Mouse (Mus musculus) kidney, postnatal 36 days (tissue): ENCODE measurements around the gene Ptk6.
A peak's percentile ranks its signal among the peaks of the same experiment; 100 is the strongest.

Experiments used
- DNase-seq, 2 experiments: peaks; one replicate each; pipeline ENCODE4 v3.0.0; 2021 to 2022; ENCODE audit warnings: mixed read lengths in 2 of 2

Ptk6 gene

GRCm38 (mm10) chr2:181202422-181202821 is at the start of gene Ptk6:
TSS of gene Ptk6 (minus strand) at chr2:181202789.
- no peak for DNase-seq

GRCm38 (mm10) chr2:181251841-181252240 is 49.3 kb upstream of the Ptk6 start:
- peak in 1 of 2 experiments; percentile 18 for DNase-seq

DNA sequence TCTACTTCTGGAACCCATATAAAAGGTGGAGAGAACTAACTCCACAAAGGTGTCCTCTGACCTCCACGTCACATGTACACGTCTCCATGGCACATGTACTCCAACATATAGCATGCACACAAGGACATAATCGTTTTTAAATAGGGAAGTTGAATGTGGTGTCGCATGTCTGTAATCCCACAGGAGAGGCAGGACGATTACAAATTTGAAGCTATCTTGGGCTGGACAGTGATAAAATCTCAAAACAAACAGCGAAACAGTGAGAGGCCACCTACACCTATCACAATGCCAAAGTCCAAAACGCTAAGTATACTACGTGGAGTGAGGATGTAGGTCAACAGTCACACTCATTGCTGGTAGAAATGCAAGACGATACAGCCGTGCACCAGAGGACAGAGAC is 46.6 kb upstream of the Ptk6 start:
- DNase-seq = no peak

DNA sequence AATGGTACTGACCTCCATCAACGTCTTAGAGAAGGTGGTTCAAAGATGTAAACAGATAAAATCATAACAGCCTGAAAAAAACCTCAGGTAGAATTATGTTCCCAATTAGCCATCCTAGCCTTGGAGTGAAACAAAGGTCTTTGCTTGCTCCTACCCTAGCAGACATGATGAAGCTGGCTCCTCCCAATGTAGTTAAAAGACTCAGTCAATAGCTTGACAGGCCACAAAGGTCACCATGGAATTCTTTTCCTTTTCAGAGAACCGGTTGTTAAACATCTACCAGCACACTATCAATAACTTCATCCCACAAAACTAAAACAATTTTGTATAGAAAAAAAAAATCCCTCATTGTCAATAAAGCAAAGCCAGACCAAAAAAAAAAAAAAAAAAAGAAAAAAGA is 42.4 kb upstream of the Ptk6 start:
- DNase-seq = no peak

GRCm38 (mm10) chr2:181243706-181244394 is 41.3 kb upstream of the Ptk6 start:
- peak; percentile 46 to 63 for DNase-seq

GRCm38 (mm10) chr2:181242314-181242665 is 39.7 kb upstream of the Ptk6 start:
- DNase-seq = no peak

- peak; percentile 59 to 69 for DNase-seq
Measured at GRCm38 (mm10) chr2:181241602-181242313, 39.2 kb upstream of the Ptk6 start, which contains the start of gene Helz2. TSS of gene Helz2 (minus strand) at chr2:181242027.

- DNase-seq = no peak
Measured at GRCm38 (mm10) chr2:181240806-181241440, 38.3 kb upstream of the Ptk6 start.

GRCm38 (mm10) chr2:181239261-181239660 is 36.7 kb upstream of the Ptk6 start:
- no peak for DNase-seq

DNA sequence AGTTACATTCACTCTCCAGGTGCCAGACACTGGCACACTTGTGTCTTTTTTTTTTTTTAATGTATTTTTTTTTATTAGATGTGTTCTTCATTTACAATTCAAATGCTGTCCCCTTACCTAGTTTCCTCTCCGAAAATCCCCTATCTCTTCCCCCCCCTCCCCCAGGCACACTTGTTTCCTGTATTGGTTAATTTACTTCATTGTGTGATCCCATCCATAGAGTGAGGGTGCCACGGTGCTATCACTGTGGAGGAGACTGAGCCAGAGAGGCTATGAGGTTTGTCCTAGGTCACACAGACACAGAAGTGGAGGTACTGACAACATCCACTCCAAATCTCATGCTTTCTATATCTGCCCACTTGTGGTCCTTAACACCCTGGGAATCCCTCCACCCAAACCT is 36.3 kb upstream of the Ptk6 start:
- DNase-seq = no peak

GRCm38 (mm10) chr2:181238091-181238610 is 35.6 kb upstream of the Ptk6 start:
- DNase-seq = peak; percentile 25 to 41

- DNase-seq = no peak
Measured at GRCm38 (mm10) chr2:181237251-181238014, 34.8 kb upstream of the Ptk6 start.

- no peak for DNase-seq
Measured at GRCm38 (mm10) chr2:181235681-181236566, 33.3 kb upstream of the Ptk6 start.

DNA sequence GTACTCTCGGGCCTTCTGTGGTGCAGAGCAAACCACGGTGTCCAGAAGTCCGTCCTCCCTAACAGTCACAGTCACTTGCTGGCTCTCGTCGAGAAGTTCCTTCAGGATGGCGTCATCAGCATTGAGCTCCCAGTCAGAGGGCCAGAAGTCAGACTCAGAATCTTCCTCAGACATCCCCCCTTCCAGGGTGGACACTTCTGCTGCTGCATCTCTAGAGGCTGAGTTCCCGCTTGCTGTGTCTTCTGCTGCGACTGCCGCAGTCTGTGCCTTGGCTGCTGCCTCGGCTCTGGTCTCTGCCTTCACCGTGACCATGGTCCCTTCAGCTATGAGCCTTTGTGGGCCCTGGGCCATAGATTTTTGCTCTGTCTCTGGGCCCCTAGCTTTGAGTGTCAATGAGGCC is 32.1 kb upstream of the Ptk6 start:
- DNase-seq = no peak

- no peak for DNase-seq
Measured at GRCm38 (mm10) chr2:181233443-181233842, 30.9 kb upstream of the Ptk6 start.

- DNase-seq = no peak
Measured at GRCm38 (mm10) chr2:181231171-181231570, 28.6 kb upstream of the Ptk6 start.

DNA sequence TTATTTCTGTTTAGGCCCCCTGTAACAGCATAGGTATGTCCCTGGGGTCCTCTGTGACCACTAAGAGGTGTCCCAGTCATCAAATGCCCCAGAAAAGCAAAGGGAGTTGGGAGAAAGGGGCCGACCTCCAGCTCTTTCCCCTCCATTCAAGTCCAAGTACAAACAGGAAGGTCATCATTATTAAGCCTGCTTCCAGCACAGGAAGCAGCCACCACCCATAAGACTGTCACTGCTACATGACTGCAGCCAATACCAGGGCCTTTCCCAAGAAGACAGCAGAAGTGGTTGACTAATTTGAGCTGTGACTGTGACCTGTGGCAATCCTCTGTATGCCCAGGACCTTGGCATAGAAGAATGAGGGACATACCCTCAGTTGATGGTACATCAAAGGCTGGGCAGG is 25.7 kb upstream of the Ptk6 start:
- DNase-seq = peak in 1 of 2 experiments; percentile 44

DNA sequence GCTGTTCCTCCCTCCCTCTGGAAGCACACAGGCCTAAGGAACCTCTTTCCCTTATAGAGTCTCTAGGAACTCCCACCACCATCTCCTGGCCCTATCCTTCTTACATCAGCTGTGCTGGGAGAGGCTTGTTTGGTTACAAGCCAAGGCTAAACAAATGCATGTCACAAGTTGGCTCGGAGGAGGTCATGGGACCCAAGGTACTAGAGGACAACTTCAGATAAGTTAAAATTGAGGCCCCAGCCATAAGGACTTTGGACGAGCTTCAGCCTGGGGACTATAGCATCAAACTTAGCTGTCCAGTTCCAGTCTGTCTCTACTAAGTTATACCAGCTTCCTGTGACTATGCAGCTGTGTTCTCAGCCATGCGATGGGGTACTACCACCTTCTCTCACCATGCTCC is 24.5 kb upstream of the Ptk6 start:
- no peak for DNase-seq

DNA sequence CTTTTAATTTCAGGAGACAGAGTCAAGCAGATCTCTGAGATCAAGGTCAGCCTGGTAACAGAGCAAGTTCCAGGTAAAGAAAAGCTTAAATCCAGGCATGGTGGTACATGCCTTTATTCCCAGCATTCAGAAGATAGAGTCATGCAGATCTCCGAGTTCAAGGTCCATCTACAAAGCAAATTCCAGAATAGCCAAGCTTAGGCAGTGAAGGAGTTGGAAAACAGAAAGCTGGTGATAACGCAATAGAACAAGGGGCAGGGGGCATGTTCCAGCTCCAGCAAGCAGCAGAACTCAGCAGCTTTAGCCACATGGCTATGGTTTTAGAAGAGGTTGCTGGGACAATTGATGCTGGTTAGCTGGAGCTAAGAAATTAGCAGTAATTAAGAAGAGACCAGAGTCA is 22.4 kb upstream of the Ptk6 start:
- DNase-seq = no peak

DNA sequence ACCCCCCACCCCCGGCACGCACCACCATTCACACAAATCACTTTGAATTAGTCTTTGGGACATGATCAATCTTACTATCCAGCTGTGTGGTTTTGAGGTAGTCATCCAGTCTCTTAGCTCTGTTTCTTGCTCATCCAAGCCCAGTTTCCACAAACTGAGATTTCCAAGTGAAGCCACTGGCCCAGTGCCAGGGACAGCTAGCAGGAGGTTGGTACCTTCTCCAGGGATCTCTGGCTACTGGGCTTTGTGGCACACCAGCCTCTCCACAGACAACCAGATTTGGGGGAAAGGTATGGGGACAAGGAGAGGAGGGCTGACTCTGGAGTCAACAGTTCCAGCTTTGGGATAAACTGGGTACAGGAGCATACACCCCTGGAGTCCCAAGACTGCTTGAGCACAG is 17.8 kb upstream of the Ptk6 start:
- DNase-seq = peak; percentile 17 to 61

GRCm38 (mm10) chr2:181219538-181220216 is 17.1 kb upstream of the Ptk6 start, which contains the start of gene Fndc11:
TSS of gene Fndc11 (plus strand) at chr2:181220013.
- peak; percentile 85 to 90 for DNase-seq
